Mouse (Mus musculus): ENCODE measurements around the gene Prss32.
A peak's percentile ranks its signal among the peaks of the same experiment; 100 is the strongest.

Prss32 gene

DNA sequence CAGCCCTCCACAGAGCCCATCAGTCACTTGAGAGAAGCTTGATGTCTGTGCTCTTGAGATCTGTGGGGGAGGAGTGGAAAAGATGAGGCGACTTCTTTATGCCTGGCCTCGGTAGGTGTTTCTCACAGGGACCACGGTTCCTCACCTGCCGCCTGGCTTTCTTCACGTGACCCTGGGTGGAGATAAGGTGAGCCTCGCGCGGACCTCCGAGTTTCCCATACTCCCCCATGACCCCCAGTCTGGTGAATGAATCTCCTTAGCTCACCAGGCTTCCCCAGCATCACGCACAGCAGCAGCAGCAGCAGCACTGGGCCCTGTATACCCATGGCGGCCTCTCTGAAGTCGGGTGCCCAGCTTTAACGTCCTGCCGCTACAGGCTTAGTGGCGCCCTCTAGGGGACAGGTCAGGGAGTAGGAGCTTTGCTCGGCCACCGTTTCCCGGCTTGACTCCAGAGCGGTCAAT lies at the start of gene Prss32, which contains the start of gene Prss41:
Gene Prss32 (plus strand): TSS at position 44 of the 462 bp plus-strand sequence.
Gene Prss41 (minus strand): TSS at position 361 of the 462 bp plus-strand sequence.
- DNase-seq (ENCODE audit: low read depth in 1 of 2, low spot score in 2 of 2), result peak in 1 of 2 experiments; percentile 43

DNA sequence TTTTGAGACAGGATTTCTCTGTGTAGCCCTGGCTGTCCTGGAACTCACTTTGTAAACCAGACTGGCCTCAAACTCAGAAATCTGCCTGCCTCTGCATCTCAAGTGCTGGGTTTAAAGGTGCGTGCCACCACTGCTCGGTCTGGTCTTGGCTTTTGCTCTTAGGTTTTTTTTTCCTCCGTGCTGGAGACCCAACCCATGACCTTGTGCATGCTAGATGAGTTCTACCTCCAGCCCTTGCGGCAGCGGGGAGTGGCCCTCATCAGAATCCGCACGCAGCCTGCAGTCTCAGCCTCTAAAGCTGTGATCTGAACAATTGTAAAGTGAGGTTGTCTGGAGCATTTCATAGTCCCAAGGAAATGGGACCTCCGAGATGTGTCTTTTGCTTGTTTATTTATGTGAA lies 48.3 kb upstream of the Prss32 start:
- no peak for DNase-seq (ENCODE audit: low read depth in 1 of 2, low spot score in 2 of 2)

DNA sequence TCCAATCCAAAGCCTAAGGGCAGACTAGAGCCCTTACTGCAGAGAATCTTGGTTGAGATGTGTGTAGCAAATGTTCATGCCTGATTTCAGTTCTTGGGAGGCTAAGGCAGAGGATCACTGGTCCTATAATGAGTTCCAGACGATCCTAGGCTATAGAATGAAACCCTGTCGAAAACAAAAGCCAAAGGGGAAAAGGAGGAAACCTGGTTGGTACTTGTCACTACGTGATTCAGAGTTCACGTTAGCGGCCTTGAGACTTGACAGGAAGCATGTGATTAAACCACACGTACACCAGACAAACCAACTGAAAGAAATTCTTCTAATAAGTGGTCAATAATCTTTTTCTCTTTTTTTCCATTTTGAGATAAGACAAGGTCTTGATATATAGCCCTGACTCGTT lies 46.3 kb upstream of the Prss32 start:
- DNase-seq (ENCODE audit: low read depth in 1 of 2, low spot score in 2 of 2), result no peak

DNA sequence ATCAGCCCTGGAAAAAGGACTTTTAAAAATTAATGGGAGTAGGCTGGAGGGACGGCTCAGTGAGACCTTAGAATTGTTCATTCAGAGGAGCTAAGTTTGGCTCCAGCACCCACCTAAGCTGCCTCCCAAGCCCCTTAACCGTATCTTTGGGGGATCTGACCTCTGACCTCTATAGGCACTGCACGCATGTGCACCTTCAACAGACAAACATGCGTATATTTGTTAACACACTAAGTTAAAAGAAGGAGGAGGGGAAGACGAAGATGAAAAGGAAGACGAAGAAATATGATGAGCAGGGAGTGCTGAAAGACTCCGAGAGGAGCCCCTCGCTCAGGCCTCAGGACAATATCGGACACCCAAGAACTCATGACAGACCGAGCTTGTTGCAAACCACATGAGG lies 42.0 kb upstream of the Prss32 start:
- DNase-seq (ENCODE audit: low read depth in 1 of 2, low spot score in 2 of 2), result no peak

DNA sequence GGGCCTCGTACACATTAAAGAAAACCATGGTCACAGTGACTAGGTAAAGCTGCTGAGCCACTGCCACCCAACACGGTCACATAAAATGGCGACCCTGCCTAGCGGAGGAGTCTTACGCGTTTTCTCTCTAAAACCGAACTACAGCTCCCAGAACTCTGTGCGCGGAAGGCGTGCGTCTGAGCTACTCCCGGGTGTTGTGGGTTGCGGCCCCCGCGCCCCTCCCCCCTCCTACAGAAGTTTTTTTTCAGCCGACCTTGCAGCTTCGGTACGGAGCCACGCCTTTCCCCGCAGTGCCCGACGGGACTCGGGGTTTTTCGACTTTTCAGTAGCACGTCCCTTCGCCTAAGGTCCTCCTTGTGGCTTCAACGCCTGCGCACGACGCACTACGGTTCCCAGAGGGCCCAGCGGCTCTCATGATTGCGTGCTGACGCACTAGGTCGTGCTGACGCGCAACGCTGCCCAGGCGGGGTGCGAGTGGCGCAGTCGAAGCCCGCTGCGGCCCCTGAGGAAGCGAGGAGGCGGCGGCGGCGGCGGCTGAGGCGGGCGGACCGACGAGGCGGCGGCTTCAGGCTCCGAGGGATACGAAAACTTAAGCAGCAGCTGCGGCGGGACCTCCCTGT lies 40.8 kb upstream of the Prss32 start:
- DNase-seq (ENCODE audit: low read depth in 1 of 2, low spot score in 2 of 2), result peak; percentile 91 to 95

DNA sequence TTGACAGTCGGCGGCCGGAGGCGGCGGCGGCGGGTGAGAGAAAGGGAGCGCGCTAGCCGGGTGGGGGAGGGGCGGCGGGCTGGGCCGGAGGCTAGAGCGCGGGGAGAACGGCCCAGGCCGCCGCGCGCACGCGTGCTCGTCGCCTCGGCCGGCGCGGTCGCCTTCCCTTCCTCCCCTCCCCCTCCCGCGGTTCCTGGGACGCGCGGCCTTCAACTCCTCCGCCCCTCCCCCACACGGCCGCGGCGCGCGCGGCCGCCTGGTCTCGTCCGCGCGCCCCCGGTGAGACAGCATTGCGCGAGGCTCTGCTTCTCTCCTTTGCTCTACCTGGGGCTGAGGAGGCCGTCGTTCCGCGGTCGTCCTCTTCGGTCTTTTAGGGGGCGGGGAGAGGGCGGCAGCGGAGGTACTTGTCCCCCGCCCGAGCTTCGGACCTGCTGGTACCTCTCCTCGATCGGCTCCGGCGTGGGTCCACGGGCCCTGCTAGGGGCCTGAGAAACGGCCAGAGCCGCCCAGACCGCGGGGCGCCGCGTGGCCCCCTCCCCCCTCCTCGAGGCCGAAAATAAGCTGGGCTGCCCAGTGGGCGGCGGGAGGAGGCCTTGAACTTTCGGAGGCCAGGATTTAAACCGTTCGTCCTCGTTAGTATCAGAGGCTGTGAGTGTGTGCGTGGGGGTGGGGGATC lies 40.2 kb upstream of the Prss32 start:
- DNase-seq (ENCODE audit: low read depth in 1 of 2, low spot score in 2 of 2), result no peak

DNA sequence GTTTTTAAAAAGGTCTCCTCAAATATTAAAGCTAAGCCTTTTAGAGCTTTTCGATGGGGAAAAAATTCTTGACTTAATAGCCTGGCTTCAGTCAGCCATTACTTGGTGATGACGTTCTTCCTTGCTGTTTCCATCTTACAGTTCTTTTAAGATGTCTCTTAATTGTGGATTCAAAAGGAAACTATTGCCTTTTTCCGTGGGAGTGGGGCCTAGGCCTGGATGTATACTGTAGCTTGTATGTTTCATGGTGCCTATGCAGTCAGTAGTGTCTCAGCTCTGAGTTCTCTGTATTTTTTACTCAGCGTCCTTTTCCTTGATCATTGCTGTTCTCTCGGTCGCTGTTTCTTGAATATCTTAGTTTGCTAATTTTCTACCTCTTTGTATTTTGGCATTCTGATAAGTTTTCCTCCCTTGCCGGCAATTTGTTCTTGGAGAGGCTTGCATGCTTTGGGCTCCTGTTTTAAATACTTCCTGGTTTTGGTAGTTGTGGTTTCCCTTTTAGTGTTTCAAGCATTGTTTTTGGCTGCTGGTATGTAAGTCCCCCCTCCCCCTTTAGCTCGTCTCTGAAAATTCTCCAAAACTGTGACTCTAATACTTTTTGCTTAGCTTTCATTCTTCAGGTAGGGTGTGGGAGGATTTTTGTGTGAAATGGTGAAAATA lies 39.1 kb upstream of the Prss32 start:
- no peak for DNase-seq (ENCODE audit: low read depth in 1 of 2, low spot score in 2 of 2)

DNA sequence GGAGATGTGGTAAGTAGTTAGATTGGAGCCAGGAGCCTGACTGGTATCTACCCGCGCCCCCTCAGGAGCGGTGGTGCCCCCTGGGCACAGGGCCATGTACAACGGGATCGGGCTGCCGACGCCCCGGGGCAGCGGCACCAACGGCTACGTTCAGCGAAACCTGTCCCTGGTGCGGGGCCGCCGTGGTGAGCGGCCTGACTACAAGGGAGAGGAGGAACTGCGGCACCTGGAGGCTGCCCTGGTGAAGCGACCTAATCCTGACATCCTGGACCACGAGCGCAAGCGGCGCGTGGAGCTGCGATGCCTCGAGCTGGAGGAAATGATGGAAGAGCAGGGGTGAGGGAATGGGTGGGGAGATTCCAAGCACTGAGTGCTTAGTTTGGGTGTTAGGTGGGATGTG lies 36.8 kb upstream of the Prss32 start:
- no peak for DNase-seq (ENCODE audit: low read depth in 1 of 2, low spot score in 2 of 2)

DNA sequence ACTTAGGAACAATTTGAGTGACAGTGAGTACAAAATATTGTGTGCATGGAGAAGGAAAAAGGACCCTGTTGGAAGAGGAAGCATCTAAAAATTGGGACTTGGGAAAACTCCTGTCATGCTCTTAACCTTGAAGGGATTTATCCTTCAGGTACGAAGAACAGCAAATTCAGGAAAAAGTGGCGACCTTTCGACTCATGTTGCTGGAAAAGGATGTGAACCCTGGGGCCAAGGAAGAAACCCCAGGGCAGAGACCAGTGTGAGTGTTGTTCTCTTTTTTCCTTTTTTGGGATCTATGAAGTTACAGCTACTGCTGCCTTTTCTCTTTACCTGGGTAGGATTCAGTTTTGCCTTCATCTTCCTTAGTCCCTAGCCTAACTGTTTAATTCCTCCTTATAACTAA lies 35.7 kb upstream of the Prss32 start:
- no peak for DNase-seq (ENCODE audit: low read depth in 1 of 2, low spot score in 2 of 2)

DNA sequence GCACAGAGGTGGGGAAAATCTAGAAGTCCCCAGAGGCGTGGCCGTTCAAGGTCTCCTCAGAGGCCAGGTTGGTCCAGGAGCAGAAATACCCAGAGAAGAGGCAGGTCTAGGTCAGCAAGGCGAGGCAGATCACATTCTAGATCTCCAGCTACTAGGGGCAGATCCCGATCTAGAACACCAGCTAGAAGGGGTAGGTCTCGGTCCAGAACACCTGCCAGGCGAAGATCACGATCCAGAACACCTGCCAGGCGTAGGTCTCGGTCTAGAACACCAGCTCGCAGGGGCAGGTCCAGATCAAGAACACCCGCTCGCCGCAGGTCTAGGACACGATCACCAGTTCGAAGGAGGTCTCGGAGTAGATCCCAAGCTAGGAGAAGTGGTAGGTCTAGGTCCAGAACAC lies 28.0 kb upstream of the Prss32 start:
- DNase-seq (ENCODE audit: low read depth in 1 of 2, low spot score in 2 of 2), result no peak

DNA sequence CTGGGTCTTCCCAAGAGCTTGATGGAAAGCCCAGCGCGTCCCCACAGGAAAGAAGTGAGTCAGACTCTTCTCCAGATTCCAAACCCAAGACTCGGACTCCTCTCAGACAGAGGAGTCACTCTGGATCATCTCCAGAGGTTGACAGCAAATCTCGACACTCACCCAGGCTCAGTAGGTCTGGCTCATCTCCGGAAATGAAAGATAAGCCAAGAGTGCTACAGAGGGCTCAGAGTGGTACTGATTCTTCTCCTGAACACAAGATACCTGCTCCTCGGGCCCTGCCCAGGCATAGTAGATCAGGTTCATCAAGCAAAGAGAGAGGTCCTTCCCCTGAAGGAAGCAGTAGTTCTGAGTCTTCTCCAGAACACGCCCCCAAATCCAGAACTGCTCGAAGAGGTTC lies 25.1 kb upstream of the Prss32 start:
- DNase-seq (ENCODE audit: low read depth in 1 of 2, low spot score in 2 of 2), result no peak

DNA sequence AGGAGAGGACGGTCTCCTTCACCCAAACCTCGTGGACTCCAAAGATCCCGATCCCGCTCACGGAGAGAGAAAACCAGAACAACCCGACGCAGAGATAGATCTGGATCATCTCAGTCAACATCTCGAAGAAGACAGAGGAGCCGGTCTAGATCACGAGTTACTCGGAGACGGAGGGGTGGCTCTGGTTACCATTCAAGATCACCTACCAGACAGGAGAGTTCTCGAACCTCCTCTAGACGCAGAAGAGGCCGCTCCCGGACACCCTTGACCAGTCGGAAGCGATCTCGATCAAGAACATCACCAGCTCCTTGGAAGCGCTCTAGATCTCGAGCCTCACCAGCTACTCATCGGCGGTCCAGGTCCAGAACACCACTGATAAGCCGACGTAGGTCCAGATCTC lies 24.4 kb upstream of the Prss32 start:
- DNase-seq (ENCODE audit: low read depth in 1 of 2, low spot score in 2 of 2), result no peak

DNA sequence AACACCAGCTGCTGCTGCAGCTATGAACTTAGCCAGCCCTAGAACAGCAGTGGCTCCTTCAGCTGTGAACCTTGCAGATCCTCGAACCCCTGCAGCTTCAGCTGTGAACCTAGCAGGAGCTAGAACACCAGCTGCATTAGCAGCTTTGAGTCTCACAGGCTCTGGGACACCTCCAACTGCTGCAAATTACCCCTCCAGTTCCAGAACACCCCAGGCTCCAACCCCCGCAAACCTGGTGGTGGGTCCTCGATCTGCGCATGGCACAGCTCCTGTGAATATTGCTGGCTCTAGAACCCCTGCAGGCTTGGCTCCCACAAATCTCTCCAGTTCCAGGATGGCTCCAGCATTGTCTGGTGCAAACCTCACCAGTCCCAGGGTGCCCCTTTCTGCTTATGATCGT lies 22.9 kb upstream of the Prss32 start:
- DNase-seq (ENCODE audit: low read depth in 1 of 2, low spot score in 2 of 2), result no peak

DNA sequence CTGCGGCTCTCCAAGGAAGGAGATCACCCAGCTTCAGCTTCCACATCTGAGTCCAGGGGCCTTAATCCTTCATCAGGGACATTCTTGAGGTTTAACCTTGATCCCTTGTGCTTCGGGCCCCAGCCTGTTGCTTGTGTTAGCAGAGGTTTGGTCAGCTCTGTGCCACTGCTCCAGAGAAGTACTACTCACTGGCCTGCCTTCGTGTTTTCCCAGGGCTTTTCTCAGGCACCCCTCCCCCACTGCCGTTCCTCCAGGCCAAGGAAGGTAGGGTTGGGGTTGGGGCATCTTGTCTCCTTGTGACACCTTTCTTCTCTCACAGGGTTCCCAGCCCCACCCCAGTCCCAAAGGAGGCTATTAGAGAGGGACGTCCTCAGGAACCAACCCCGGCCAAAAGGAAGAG lies 21.6 kb upstream of the Prss32 start:
- no peak for DNase-seq (ENCODE audit: low read depth in 1 of 2, low spot score in 2 of 2)

DNA sequence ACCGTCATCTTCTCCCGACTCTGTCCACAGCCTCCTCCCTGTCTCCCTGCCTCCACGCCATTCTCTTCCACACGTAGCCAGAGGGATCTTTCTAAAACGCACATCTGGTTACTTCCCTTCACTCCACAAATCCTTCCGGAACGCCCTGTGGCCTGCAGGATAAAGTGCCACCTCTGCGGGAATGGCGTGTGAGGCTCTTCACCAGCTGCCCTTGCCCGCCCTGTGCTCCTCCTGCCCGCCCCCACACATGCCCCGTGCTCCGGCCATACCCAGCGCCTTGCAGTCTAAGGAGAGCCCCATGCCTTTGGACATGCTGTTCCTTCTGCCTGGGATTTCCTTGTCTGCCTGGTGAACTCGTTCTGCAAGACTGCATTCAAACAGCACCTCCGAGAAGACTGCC lies 20.6 kb upstream of the Prss32 start:
- no peak for DNase-seq (ENCODE audit: low read depth in 1 of 2, low spot score in 2 of 2)

DNA sequence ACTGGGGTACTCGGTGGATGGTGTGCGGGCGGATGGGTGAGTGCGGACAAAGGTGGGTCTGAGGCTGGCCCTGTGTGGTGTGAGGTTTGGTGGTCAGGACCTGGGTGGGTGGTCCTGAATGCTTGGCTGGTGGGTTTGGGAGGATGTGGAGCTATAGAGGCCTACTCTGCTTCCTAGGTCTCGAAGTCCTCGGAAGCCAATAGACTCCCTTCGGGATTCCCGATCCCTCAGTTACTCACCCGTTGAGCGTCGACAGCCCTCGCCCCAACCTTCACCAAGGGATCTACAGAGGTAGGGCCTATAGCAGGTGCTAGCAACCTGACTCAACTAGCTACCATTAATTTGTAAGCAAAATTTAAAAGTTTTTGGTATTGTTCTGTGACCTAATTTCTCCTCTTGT lies 20.0 kb upstream of the Prss32 start:
- no peak for DNase-seq (ENCODE audit: low read depth in 1 of 2, low spot score in 2 of 2)

DNA sequence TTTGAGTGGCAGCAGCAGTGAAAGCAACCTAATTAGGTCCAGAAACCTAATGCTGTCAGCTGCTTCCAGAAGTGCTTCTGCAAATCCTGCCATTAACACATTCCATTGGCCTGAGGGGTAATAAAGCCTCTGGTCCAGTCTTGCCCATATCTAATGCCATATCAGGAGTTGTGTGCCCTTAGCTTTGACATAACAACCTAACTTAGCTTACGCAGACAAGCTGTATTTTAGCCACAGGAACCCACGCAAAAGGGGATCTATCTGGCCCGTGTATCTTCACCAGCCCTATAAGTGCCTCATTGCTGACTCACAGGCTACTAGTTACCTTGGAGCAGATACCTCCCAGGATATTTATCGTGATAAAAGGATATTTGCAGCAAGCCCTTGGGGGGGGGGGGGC lies 18.1 kb upstream of the Prss32 start:
- no peak for DNase-seq (ENCODE audit: low read depth in 1 of 2, low spot score in 2 of 2)

DNA sequence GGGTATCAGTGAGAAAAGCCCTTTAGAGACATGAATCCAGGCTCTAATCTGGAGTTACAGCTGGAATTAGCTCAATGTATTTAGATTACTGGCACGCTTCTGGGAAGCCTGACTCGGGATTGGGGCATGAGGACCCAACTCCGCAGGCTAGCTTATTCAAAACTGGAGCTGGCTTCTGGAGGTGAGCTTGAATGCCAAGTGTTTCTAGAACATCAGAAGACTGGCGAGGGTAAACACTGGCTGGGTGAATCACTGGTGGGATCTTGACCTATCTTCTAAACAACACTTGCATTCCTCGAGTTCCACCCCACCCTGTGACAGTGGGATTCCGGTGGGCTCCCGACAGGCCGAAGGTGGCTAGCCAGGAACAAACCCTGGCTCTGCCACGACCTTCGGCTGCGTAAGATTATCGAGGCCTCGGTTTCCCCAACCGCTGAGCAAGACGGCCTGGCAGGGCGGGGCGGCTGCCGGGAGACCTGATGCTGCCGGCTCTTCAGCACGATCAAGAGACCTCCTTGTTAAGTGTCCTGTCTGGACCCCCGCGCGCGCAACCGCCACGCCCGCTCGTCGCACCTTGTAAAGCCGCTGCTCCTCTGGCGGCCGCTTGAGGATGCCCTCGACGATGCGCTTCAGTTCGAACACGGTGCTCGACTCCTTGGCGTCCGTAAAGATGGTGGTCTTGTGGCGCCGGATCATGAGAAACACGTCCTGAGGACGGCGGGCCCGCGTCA lies 15.2 kb upstream of the Prss32 start:
- peak in 1 of 2 experiments; percentile 46 for DNase-seq (ENCODE audit: low read depth in 1 of 2, low spot score in 2 of 2)

DNA sequence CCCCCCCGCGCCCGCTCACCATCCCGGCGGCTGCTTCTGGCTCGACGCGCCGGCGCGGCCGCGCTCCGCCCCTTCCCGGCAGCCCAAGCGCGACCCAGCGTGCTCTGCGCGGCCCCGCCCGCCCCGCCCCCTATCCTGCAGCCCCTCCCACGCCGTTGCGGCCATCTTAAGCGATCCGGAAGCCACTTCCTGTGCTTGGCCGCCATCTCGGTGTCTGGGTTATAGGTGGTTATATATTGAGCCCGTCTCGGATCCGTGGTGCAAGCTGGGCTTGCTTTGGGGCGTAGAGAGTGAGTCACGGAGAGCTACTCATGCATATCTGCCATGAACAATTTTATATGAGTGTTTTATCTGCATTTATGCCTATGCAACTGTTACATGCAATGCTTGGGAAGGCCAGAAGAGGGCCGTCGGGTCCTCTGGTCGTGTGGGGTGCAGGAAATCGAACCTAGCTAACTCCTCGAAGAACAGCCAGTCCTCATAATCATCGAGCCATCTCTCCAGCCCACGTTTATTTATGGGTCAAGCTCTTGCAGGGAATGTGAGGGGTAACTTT lies 14.5 kb upstream of the Prss32 start, which contains the start of gene Elob:
Gene Elob (minus strand): TSS at position 73 of the 556 bp plus-strand sequence.
- peak; percentile 46 to 74 for DNase-seq (ENCODE audit: low read depth in 1 of 2, low spot score in 2 of 2)

DNA sequence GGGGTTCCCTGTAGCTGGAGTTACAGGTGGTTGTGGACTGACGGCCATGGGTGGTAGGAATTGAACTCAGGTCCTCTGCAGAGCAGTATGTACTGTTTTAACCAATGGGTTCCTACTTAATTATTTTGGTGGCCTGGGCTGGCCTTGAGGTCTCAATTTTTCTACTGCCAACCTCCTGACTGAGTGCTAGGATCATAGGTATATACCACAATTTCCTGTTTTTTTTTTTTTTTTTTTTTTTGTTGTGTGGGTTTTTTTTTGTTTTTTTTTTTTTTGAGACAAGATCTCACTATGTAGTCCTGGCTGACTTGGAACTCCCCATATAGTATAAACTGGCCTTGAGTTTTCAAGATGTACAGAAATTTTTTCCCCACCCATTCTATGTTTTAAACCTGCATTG lies 12.5 kb upstream of the Prss32 start:
- DNase-seq (ENCODE audit: low read depth in 1 of 2, low spot score in 2 of 2), result no peak

DNA sequence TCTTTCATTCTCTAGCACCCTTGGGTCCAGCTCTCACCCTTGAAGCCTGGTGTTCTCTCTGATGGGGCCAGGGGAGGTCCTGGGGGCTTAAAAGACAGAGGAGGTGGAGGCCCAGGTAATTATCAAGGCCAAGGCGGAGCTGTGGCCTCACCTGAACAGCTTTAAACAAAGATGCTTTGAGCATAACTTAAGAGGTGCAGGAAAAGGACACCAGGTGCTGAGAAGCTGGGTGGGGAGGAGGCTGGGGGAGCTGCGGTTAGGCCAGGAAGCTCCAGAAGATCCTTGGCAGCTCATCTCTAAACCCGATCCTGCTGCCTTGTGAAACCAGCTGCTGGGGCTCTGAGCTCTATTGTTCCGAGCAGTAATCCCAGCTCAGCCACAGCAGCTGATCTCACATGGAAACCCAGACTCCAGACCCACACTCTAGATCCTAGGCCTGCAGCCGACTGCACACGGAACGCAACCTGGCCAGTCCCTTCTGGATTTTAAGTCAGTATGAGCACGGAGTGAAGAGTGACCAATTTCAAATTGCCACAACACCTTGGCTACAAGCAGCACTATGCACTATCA lies 7.6 kb upstream of the Prss32 start, which contains the start of gene Prss33:
Gene Prss33 (minus strand): TSS at position 51 of the 570 bp plus-strand sequence.
- DNase-seq (ENCODE audit: low read depth in 1 of 2, low spot score in 2 of 2), result no peak
